ENCODE assay signal across 13 mouse cellular contexts in genomic region chr10:27344278-27344677, GRCm38 (mm10).
A peak's percentile ranks its signal among the peaks of the same experiment; 100 is the strongest.
DNase-seq lines count a peak whose midpoint lies in the region; ATAC-seq and TF ChIP-seq lines count a peak whose summit lies in the region.
"Had no signal": no experiment of that assay in that cellular context is flagged by ENCODE, and none has a peak within 500 bp of the region (broad histone marks: within the 10 kb centered on the region; RNA-seq: fewer than 3 reads in every experiment).

No protein-coding gene starts in this region.

- no peaks in the 10 kb centered on the region for H3K27me3 ChIP-seq in testis, adult 2 months (ENCODE audit: control insufficient read depth, insufficient read depth, low read length)
- H3K27me3 ChIP-seq in forebrain, embryonic 14.5 days (replicated peaks; ENCODE audit: control insufficient read depth, insufficient read depth, low read length): no peaks in the 10 kb centered on the region
- no peaks in the 10 kb centered on the region for H3K27me3 ChIP-seq in midbrain, embryonic 13.5 days
- H3K27me3 ChIP-seq: heart, embryonic 15.5 days; neural tube, embryonic 13.5 days had no signal

- 38% methylated on average over 7 of the region's 7 CpGs for WGBS in forebrain, embryonic 14.5 days
- 35% methylated on average over 7 of the region's 7 CpGs for WGBS in midbrain, embryonic 13.5 days

- no peak overlapping the region for H3K4me2 ChIP-seq in forebrain, embryonic 14.5 days (ENCODE audit: low read length)
- H3K4me2 ChIP-seq in midbrain, embryonic 13.5 days (replicated peaks): no peak overlapping the region
- H3K4me2 ChIP-seq: heart, embryonic 15.5 days; liver, embryonic 11.5 days; neural tube, embryonic 13.5 days had no signal

- no peak for DNase-seq in testis, postnatal 10 days (ENCODE audit: low spot score)
- DNase-seq in forebrain, embryonic 14.5 days (ENCODE audit: low spot score): peak; percentile 33
- DNase-seq in urinary bladder, postnatal 10 days (ENCODE audit: low spot score): no peak
- DNase-seq in MN1 (ENCODE audit: low spot score): no peak
- no peak for DNase-seq in gastrocnemius, adult 18-20 months (ENCODE audit: low spot score)
- DNase-seq: cerebellum, adult 18-20 months had no signal

- no peak for TF ChIP-seq CTCF in testis, adult 2 months (IDR thresholded peaks at IDR 0.05; ENCODE audit: control insufficient read depth, insufficient read depth, insufficient replicate concordance, low read depth, low read length)

- no peak overlapping the region for H3K27ac ChIP-seq in testis, adult 2 months (ENCODE audit: control insufficient read depth, insufficient read depth, low read depth, low read length)
- H3K27ac ChIP-seq in forebrain, embryonic 14.5 days (ENCODE audit: low read depth, low read length): no peak overlapping the region
- no peak overlapping the region for H3K27ac ChIP-seq in midbrain, embryonic 13.5 days
- H3K27ac ChIP-seq: heart, embryonic 15.5 days; neural tube, embryonic 13.5 days had no signal

- H3K9me3 ChIP-seq in forebrain, embryonic 14.5 days (replicated peaks; ENCODE audit: control insufficient read depth, low read length): no peaks in the 10 kb centered on the region
- H3K9me3 ChIP-seq in midbrain, embryonic 13.5 days: no peaks in the 10 kb centered on the region
- H3K9me3 ChIP-seq: heart, embryonic 15.5 days; neural tube, embryonic 13.5 days had no signal

- no peaks in the 10 kb centered on the region for H3K36me3 ChIP-seq in testis, adult 2 months (ENCODE audit: control insufficient read depth, insufficient read depth, low read length)
- H3K36me3 ChIP-seq in forebrain, embryonic 14.5 days (ENCODE audit: control insufficient read depth, insufficient read depth, low read length): no peaks in the 10 kb centered on the region
- H3K36me3 ChIP-seq in midbrain, embryonic 13.5 days: no peaks in the 10 kb centered on the region
- H3K36me3 ChIP-seq: heart, embryonic 15.5 days; neural tube, embryonic 13.5 days had no signal

- no peaks in the 10 kb centered on the region for H3K4me1 ChIP-seq in testis, adult 2 months (ENCODE audit: control insufficient read depth, insufficient read depth, low read length)
- H3K4me1 ChIP-seq in forebrain, embryonic 14.5 days (ENCODE audit: control insufficient read depth, insufficient read depth, low read length): no peaks in the 10 kb centered on the region
- no peaks in the 10 kb centered on the region for H3K4me1 ChIP-seq in midbrain, embryonic 13.5 days (replicated peaks)
- H3K4me1 ChIP-seq: heart, embryonic 15.5 days had no signal

- peak overlapping the region; percentile 62 for H3K4me3 ChIP-seq in testis, adult 2 months (ENCODE audit: control insufficient read depth, low read depth, low read length)
- H3K4me3 ChIP-seq in forebrain, embryonic 14.5 days (ENCODE audit: low read depth, low read length): no peak overlapping the region
- no peak overlapping the region for H3K4me3 ChIP-seq in midbrain, embryonic 13.5 days (replicated peaks)
- H3K4me3 ChIP-seq: heart, embryonic 15.5 days; neural tube, embryonic 13.5 days had no signal

- no peak for TF ChIP-seq POLR2A in testis, adult 2 months (IDR thresholded peaks at IDR 0.05; ENCODE audit: control insufficient read depth, low read depth, low read length)

- no peak overlapping the region for H3K9ac ChIP-seq in forebrain, embryonic 14.5 days (ENCODE audit: low read length)
- H3K9ac ChIP-seq in midbrain, embryonic 13.5 days (replicated peaks): no peak overlapping the region
- H3K9ac ChIP-seq: heart, embryonic 15.5 days; neural tube, embryonic 13.5 days had no signal

- ATAC-seq in forebrain, embryonic 14.5 days: no peak
- ATAC-seq in midbrain, embryonic 13.5 days: peak; percentile 71
- ATAC-seq: activated CD4-positive, CD25-positive, alpha-beta regulatory T cell, adult 4 months; CD4-positive, CD25-positive, alpha-beta regulatory T cell, adult 4 months had no signal
